Mouse (Mus musculus) small intestine, adult 2 months (tissue): ENCODE results near the gene Rras2.

Source experiments
- CTCF ChIP-seq: fragments of 200-500 bp; IDR thresholded peaks from 2 replicates; pipeline ENCODE4 v1.5.1; 2012; ENCODE audit warnings: low read depth, mild to moderate bottlenecking, control low read depth, inconsistent platforms, low read length, moderate library complexity, mixed read lengths; ENCODE audit not compliant: insufficient replicate concordance, insufficient read length; ENCODE audit errors: extremely low read depth
- POLR2A ChIP-seq: fragments of 200-500 bp; IDR thresholded peaks from 2 replicates; pipeline ENCODE4 v1.6.1; 2012; ENCODE audit warnings: low read depth, mild to moderate bottlenecking, control low read depth, inconsistent platforms, low read length, moderate library complexity

DNA sequence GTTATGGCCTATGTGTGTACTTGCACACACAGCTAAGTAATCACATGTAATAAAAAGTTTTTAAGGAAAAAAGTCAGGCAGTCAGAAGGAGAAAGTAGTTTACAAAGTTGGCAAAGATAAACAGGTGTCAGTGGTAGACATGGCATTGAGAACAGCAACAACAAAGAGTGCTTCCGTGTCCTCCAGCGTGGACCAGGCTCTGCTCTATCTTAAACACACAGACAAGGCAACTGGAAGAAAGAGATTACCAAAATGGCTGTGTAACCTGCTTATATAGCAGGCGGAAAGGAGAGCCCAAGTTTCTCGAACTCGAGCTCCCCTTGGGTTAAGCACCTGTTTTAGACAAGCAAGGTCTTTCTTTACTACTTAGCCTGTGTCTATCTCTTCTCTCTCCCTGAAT lies 37.3 kb downstream of the Rras2 start:
- TF ChIP-seq POLR2A (no peak), CTCF (no peak)
